Mouse (Mus musculus) spleen, adult 2 months (tissue): ENCODE data around the gene Sod3.

Experiments
- CTCF ChIP-seq: fragments of 200-500 bp; IDR thresholded peaks from 2 replicates; pipeline ENCODE4 v1.5.1; 2011; ENCODE audit warnings: mild to moderate bottlenecking, inconsistent platforms; ENCODE audit not compliant: insufficient read depth, insufficient read length, insufficient replicate concordance; ENCODE audit errors: extremely low read depth
- POLR2A ChIP-seq: fragments of 200-500 bp; IDR thresholded peaks from 2 replicates; pipeline ENCODE4 v1.6.1; 2011; ENCODE audit warnings: low read depth, low read length, inconsistent platforms

- TF ChIP-seq CTCF, result no peak
- no peak for TF ChIP-seq POLR2A
Observed at GRCm38 (mm10) chr5:52388092-52388749, 24.6 kb downstream of the Sod3 start.
